Comparison of ENCODE assay signal across 12 mouse cellular contexts in the genomic region with DNA sequence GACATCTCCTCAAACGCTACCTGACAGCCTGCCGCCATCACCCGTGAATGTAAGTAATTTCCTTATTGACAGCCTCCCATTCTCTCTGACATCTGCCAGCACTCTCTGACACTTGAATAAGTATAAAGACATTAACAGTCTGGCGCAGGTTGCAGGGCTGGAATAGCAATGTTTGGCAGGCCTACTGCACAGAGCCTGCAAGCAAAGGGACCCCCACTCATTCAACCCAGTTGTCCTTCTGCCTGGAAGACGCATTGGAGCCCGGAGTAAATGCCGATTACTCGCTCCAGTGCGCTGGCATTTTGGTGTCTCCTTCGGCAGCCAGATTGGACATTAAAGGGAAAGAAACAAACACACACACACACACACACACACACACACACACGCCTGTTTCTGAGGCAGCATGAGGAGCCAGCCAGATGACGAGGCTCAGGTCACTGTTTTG.
DNase-seq lines count a peak whose midpoint lies in the region; ATAC-seq lines count a peak whose summit lies in the region.
"Had no signal": no experiment of that assay in that cellular context is flagged by ENCODE, and none has a peak within 500 bp of the region (broad histone marks: within the 10 kb centered on the region; RNA-seq: fewer than 3 reads in every experiment).

No protein-coding gene starts in this region.

- H3K4me3 ChIP-seq in forebrain, embryonic 14.5 days (ENCODE audit: low read depth, low read length) = no peak overlapping the region
- H3K4me3 ChIP-seq in midbrain, embryonic 13.5 days (replicated peaks) = no peak overlapping the region
- H3K4me3 ChIP-seq: heart, embryonic 13.5 days had no signal

- no peak overlapping the region; the same call in 1 of the 2 replicates for H3K9ac ChIP-seq in forebrain, embryonic 14.5 days (ENCODE audit: low read length)
- H3K9ac ChIP-seq in midbrain, embryonic 13.5 days (replicated peaks) = no peak overlapping the region; the same call in 1 of the 2 replicates
- H3K9ac ChIP-seq: heart, embryonic 13.5 days had no signal

- peak; percentile 95 for ATAC-seq in forebrain, embryonic 14.5 days
- peak; percentile 95 for ATAC-seq in midbrain, embryonic 13.5 days
- ATAC-seq in megakaryocyte-erythroid progenitor cell, adult 5-6 weeks (replicated peaks; ENCODE audit: low FRiP score, low TSS enrichment, poor library complexity, severe bottlenecking) = no peak
- ATAC-seq: activated CD4-positive, CD25-positive, alpha-beta regulatory T cell, adult 4 months had no signal

- H3K9me3 ChIP-seq in forebrain, embryonic 14.5 days (replicated peaks; ENCODE audit: control insufficient read depth, low read length) = no peaks in the 10 kb centered on the region
- no peaks in the 10 kb centered on the region for H3K9me3 ChIP-seq in midbrain, embryonic 13.5 days
- H3K9me3 ChIP-seq: heart, embryonic 13.5 days had no signal

- H3K27ac ChIP-seq in forebrain, embryonic 14.5 days (ENCODE audit: low read depth, low read length) = peak overlapping the region; percentile 86
- peak overlapping the region; percentile 74 for H3K27ac ChIP-seq in midbrain, embryonic 13.5 days
- H3K27ac ChIP-seq: heart, embryonic 13.5 days had no signal

- H3K4me2 ChIP-seq in forebrain, embryonic 14.5 days (ENCODE audit: low read length) = peak overlapping the region; percentile 27; the same call in 1 of the 2 replicates
- peak overlapping the region; percentile 27 for H3K4me2 ChIP-seq in midbrain, embryonic 13.5 days (replicated peaks)
- H3K4me2 ChIP-seq: heart, embryonic 13.5 days had no signal

- 10% methylated on average over 12 of the region's 12 CpGs for WGBS in forebrain, embryonic 14.5 days
- WGBS in midbrain, embryonic 13.5 days = 17% methylated on average over 12 of the region's 12 CpGs

- peak; percentile 46 to 53 for DNase-seq in layer of hippocampus, postnatal 14 days (ENCODE audit: low spot score in 2 of 2)
- no peak for DNase-seq in layer of hippocampus, adult 11-12 months (ENCODE audit: low spot score)
- peak; percentile 52 to 87 for DNase-seq in cerebellum, postnatal 4 days (ENCODE audit: low spot score in 2 of 2)
- peak; percentile 97 for DNase-seq in forebrain, embryonic 14.5 days (ENCODE audit: low spot score)
- no peak for DNase-seq in gastrocnemius, postnatal 10 days
- no peak for DNase-seq in lung, postnatal 25 days (ENCODE audit: low spot score)
- DNase-seq: kidney, postnatal 4 days; lung, adult 18-20 months had no signal

- no peaks in the 10 kb centered on the region for H3K27me3 ChIP-seq in forebrain, embryonic 14.5 days (replicated peaks; ENCODE audit: control insufficient read depth, insufficient read depth, low read length)
- H3K27me3 ChIP-seq in midbrain, embryonic 13.5 days = peaks cover 7% of the 10 kb centered on the region; the same call in 1 of the 2 replicates
- H3K27me3 ChIP-seq: heart, embryonic 13.5 days had no signal

- H3K36me3 ChIP-seq in forebrain, embryonic 14.5 days (ENCODE audit: control insufficient read depth, insufficient read depth, low read length) = no peaks in the 10 kb centered on the region
- H3K36me3 ChIP-seq in midbrain, embryonic 13.5 days = no peaks in the 10 kb centered on the region
- H3K36me3 ChIP-seq: heart, embryonic 13.5 days had no signal

- H3K4me1 ChIP-seq in forebrain, embryonic 14.5 days (ENCODE audit: control insufficient read depth, insufficient read depth, low read length) = peaks cover 36% of the 10 kb centered on the region
- peaks cover 29% of the 10 kb centered on the region for H3K4me1 ChIP-seq in midbrain, embryonic 13.5 days (replicated peaks)

Comparison
In these comparisons a context has a peak if more than half of its experiments do, and no peak if none do; other contexts are left out.
1. DNase-seq: peak in layer of hippocampus, postnatal 14 days (2 of 2), cerebellum, postnatal 4 days (2 of 2) and forebrain, embryonic 14.5 days (single experiment); none in layer of hippocampus, adult 11-12 months (single experiment), gastrocnemius, postnatal 10 days (single experiment) and lung, postnatal 25 days (single experiment).